8 mouse cellular contexts compared by ENCODE assay signal in genomic region chr6:120836389-120837151, GRCm38 (mm10). TPM values are rescaled to one million over a fixed set of nuclear protein-coding genes. Genes with fewer than 3 reads are reported as not detected.
DNase-seq lines count a peak whose midpoint lies in the region; ATAC-seq and TF ChIP-seq lines count a peak whose summit lies in the region.

No protein-coding gene starts in this region.

- no peaks in the 10 kb centered on the region for H3K9me3 ChIP-seq in forebrain, embryonic 11.5 days (ENCODE audit: control insufficient read depth, low read length)
- no peaks in the 10 kb centered on the region for H3K9me3 ChIP-seq in limb, embryonic 11.5 days (ENCODE audit: control insufficient read depth, low read length)

- no peaks in the 10 kb centered on the region for H3K27me3 ChIP-seq in Patski
- no peaks in the 10 kb centered on the region for H3K27me3 ChIP-seq in forebrain, embryonic 11.5 days (ENCODE audit: control insufficient read depth, insufficient read depth, low read length)
- H3K27me3 ChIP-seq in limb, embryonic 11.5 days (ENCODE audit: control insufficient read depth, insufficient read depth, low read length), result no peaks in the 10 kb centered on the region

- in situ Hi-C loops in Patski (cut with MboI; ENCODE audit: low pct_unique_long_range_greater_than_20kb), result no loop called here

- H3K4me2 ChIP-seq in forebrain, embryonic 11.5 days (ENCODE audit: low read depth, low read length, severe bottlenecking), result peak overlapping the region; percentile 68
- peak overlapping the region; percentile 69 for H3K4me2 ChIP-seq in limb, embryonic 11.5 days (ENCODE audit: low read depth, severe bottlenecking)

- H3K4me3 ChIP-seq in layer of hippocampus, adult 2 months, result peak overlapping the region; percentile 100
- peak overlapping the region; percentile 87 for H3K4me3 ChIP-seq in forebrain, embryonic 11.5 days (ENCODE audit: low read depth, low read length)
- H3K4me3 ChIP-seq in limb, embryonic 11.5 days (ENCODE audit: low read depth, low read length), result peak overlapping the region; percentile 87

- peak overlapping the region; percentile 96 for H3K9ac ChIP-seq in forebrain, embryonic 11.5 days (ENCODE audit: low read length)
- peak overlapping the region; percentile 93 for H3K9ac ChIP-seq in limb, embryonic 11.5 days (ENCODE audit: low read length)

- ATAC-seq in Patski, result peak; percentile 52
- ATAC-seq in forebrain, embryonic 11.5 days (replicated peaks; ENCODE audit: low FRiP score), result peak; percentile 85
- ATAC-seq in limb, embryonic 11.5 days (ENCODE audit: insufficient number of reproducible peaks, low FRiP score, low TSS enrichment, low read depth), result peak; percentile 77
- 0 out of 2 replicates have a peak, but pooled peaks have one; percentile 3 for ATAC-seq in monocyte, adult 5-6 weeks (replicated peaks; ENCODE audit: insufficient number of reproducible peaks, low FRiP score, low TSS enrichment, poor library complexity, severe bottlenecking)

- no peaks in the 10 kb centered on the region; the same call in 1 of the 2 replicates for H3K36me3 ChIP-seq in forebrain, embryonic 11.5 days (ENCODE audit: control insufficient read depth, insufficient read depth, low read length)
- no peaks in the 10 kb centered on the region for H3K36me3 ChIP-seq in limb, embryonic 11.5 days (ENCODE audit: control insufficient read depth, insufficient read depth, low read length)

- TF ChIP-seq CTCF in layer of hippocampus, adult 2 months (conservative IDR thresholded peaks at IDR 0.05), result no peak
- TF ChIP-seq CTCF in Patski (IDR thresholded peaks at IDR 0.05), result no peak

- 5% methylated on average over 37 of the region's 37 CpGs for WGBS in forebrain, embryonic 11.5 days
- WGBS in limb, embryonic 11.5 days, result 4% methylated on average over 37 of the region's 37 CpGs

- POLR2A ChIA-PET in Patski (lab: Charles Lee), result no interaction called here

- H3K4me1 ChIP-seq in forebrain, embryonic 11.5 days (replicated peaks; ENCODE audit: control insufficient read depth, insufficient read depth, low read length), result peaks cover 4% of the 10 kb centered on the region; the same call in 1 of the 2 replicates
- H3K4me1 ChIP-seq in limb, embryonic 11.5 days (ENCODE audit: control insufficient read depth, insufficient read depth, low read length), result no peaks in the 10 kb centered on the region

- CTCF ChIA-PET in Patski (lab: Charles Lee), result no interaction called here

- peak overlapping the region; percentile 100 for H3K27ac ChIP-seq in layer of hippocampus, adult 2 months
- peak overlapping the region; percentile 89 for H3K27ac ChIP-seq in forebrain, embryonic 11.5 days (ENCODE audit: low read depth, low read length)
- peak overlapping the region; percentile 84 for H3K27ac ChIP-seq in limb, embryonic 11.5 days (replicated peaks; ENCODE audit: low read depth, low read length)

- peak in 1 of 2 experiments; percentile 25 for DNase-seq in layer of hippocampus, adult 2 months (ENCODE audit: low spot score in 2 of 2)
- no peak for DNase-seq in layer of hippocampus, adult 9-11 months
- DNase-seq in Patski (ENCODE audit: low read depth, low spot score), result no peak
- DNase-seq in forebrain, embryonic 11.5 days (ENCODE audit: low spot score), result no peak
- no peak for DNase-seq in limb, embryonic 11.5 days (ENCODE audit: low spot score)
- DNase-seq in Muller cell, postnatal 12 days (ENCODE audit: inconsistent ontology term), result no peak
- no peak for DNase-seq in right cerebral cortex, postnatal 14 days

RNA-seq across cellular contexts. Expression of gene Bcl2l13, which starts 0.6 kb away (rescaled TPM):
- total RNA-seq in layer of hippocampus, adult 2 months (2021), result 10 to 100 TPM; 36.8 to 47.3 TPM
- 30.6 TPM for polyA plus RNA-seq in Patski (2021)
- 46.4 and 49.8 TPM in 2 replicates for polyA plus RNA-seq in forebrain, embryonic 11.5 days (2014; fragmentation: Nextera tagmentation; extraction: Ambion mirVana)
- 35.2 and 40.9 TPM in 2 replicates for polyA plus RNA-seq in limb, embryonic 11.5 days (2014; fragmentation: Nextera tagmentation; extraction: Ambion mirVana)
- 14.5 to 17.4 TPM (median 16.4 TPM) in 3 replicates for total RNA-seq in monocyte, adult 5-6 weeks (2017)

RNA-seq across cellular contexts. Expression of gene Atp6v1e1, which starts 14.0 kb away (rescaled TPM):
- total RNA-seq in layer of hippocampus, adult 2 months (2021), result 100 to 1,000 TPM; 467 to 509 TPM
- 382 TPM for polyA plus RNA-seq in Patski (2021)
- 129 TPM in 2 replicates for polyA plus RNA-seq in forebrain, embryonic 11.5 days (2014; fragmentation: Nextera tagmentation; extraction: Ambion mirVana)
- 112 and 118 TPM in 2 replicates for polyA plus RNA-seq in limb, embryonic 11.5 days (2014; fragmentation: Nextera tagmentation; extraction: Ambion mirVana)
- total RNA-seq in monocyte, adult 5-6 weeks (2017), result 188 to 275 TPM (median 228 TPM) in 3 replicates

Comparison
In these comparisons a context has a peak if more than half of its experiments do, and no peak if none do; other contexts are left out.
1. ATAC-seq: peak in every context shown above with its lines; median percentile 85 in forebrain, embryonic 11.5 days; 77 in limb, embryonic 11.5 days; 52 in Patski; 3 in monocyte, adult 5-6 weeks.